ENCODE assay signal across 11 mouse cellular contexts in genomic region chr11:55890161-55890560, GRCm38 (mm10).
"Had no signal": no experiment of that assay in that cellular context is flagged by ENCODE, and none has a peak within 500 bp of the region (broad histone marks: within the 10 kb centered on the region; RNA-seq: fewer than 3 reads in every experiment).

No protein-coding gene starts in this region.

- DNase-seq: lung, adult 18-20 months; lung, embryonic 14.5 days; lung, postnatal 10 days; lung, postnatal 4 days; right cerebral cortex, adult 18-20 months; right cerebral cortex, postnatal 25 days; right cerebral cortex, postnatal 4 days; spleen, adult 18-20 months; thymus, adult 18-20 months; thymus, postnatal 14 days; thymus, postnatal 36 days had no signal
